Mouse (Mus musculus) lung, adult 2 months (tissue): Measurements from ENCODE around the gene Zbtb40. TPM values are rescaled to one million over a fixed set of nuclear protein-coding genes. Genes with fewer than 3 reads are reported as not detected.

ENCODE experiments used
- DNase-seq: peaks from one replicate; pipeline ENCODE4 v3.0.0; 2022
- H3K4me1 ChIP-seq: fragments of 200-500 bp; 2 replicates; pipeline ENCODE4 v1.6.1; 2011; ENCODE audit warnings: low read length; ENCODE audit not compliant: control insufficient read depth, insufficient read depth
- H3K4me3 ChIP-seq: fragments of 200-500 bp; replicated peaks from 2 replicates; pipeline ENCODE3; 2011; ENCODE audit warnings: low read depth, mild to moderate bottlenecking, control low read depth, low read length; ENCODE audit errors: extremely low read depth
- CTCF ChIP-seq: fragments of 200-500 bp; IDR thresholded peaks from 2 replicates; pipeline ENCODE4 v1.5.1; 2011; ENCODE audit warnings: mild to moderate bottlenecking, low read length, control low read depth; ENCODE audit not compliant: insufficient read depth
- POLR2A ChIP-seq: fragments of 200-500 bp; IDR thresholded peaks from 2 replicates; pipeline ENCODE4 v1.6.1; 2011; ENCODE audit warnings: low read depth, mild to moderate bottlenecking, control low read depth, low read length, borderline replicate concordance; ENCODE audit errors: extremely low read depth
- WGBS: fragments of 180-500 bp; shearing (Covaris S2); methylation state at CpG from one replicate; pipeline ENCODE4 v1.1.7; 2018; 5-methylcytosine and 5-hydroxymethylcytosine counted together
- polyA plus RNA-seq: library from polyadenylated mRNA; depleted of rRNA; stranded (reverse); fragments of >200 nt; gene quantifications from 2 replicates; pipeline ENCODE4 v1.2.3, GENCODE M21; 2012

The Zbtb40 gene
- polyA plus RNA-seq, 1 experiment = 10.2 TPM

DNA sequence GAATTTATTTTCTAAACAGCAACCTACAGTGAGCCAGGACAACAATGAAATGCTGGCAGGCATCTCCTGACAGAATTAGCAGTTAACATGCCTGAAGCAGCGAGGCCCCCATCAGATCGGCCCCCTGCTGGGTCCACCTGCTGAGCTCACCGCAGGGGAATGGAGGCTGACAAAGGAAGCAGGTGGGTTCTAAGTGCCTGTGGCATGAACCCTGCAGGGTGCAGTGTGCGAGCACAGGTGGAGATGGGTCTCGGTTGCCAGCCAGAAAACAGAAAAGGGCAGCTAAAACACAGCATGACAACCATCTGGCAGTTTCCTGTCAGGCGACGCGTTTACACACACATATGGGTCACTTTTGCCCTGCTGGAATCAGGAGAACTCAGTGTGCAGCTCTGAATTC is 32.7 kb downstream of the Zbtb40 start:
- TF ChIP-seq CTCF = no peak
- no peak for TF ChIP-seq POLR2A
- H3K4me1 ChIP-seq = no peaks in the 10 kb centered on the region
- no peak for DNase-seq
- H3K4me3 ChIP-seq = no peak overlapping the region
- 74% methylated on average over 8 of the region's 8 CpGs for WGBS

GRCm38 (mm10) chr4:137015476-137015856 is 33.1 kb downstream of the Zbtb40 start:
- TF ChIP-seq POLR2A (no peak), CTCF (no peak)
- 83% methylated on average over 6 of the region's 6 CpGs for WGBS

DNA sequence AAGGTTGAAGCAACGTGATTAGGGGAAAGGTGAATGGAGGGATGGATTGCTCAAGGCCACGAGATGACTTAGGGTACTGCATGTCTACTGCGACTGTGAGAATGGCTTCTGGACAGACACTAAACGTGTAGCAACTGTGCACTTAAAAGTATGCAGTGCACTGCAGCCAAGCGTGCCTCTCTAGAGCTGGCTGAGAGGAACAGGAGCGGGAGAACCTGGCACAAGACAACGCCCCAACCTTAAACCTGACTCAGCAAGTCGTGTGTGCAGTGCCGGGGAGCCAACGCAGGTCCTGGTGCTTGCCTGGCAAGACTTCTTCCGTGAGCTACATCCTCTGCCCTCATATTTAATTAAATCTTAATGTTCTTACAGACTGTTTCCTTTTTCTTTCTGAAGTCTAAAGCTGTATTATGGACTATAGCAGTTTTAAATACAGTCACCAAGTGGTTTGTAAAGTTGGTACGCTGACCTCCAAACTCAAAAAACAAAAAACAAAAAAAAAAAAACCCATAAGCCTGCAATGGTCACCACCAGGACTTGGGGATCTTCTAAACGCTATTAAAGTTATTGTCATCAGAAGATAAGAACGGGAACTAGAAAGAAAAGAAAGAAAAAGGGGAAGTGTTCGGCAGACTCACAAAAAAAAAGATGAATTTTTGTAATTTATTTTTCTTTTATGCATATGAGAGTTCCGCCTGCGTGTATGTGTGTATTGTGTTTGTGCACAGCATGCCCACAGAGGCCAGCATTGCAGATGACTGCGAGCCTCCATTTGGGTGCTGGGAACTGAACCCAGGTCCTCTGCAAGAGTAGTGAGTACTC is 33.7 kb downstream of the Zbtb40 start:
- TF ChIP-seq POLR2A (no peak), CTCF (no peak)
- DNase-seq = no peak
- Histone ChIP-seq H3K4me3 (no peak overlapping the region), H3K4me1 (no peaks in the 10 kb centered on the region)
- WGBS = 83% methylated on average over 18 of the region's 18 CpGs

More at GRCm38 (mm10) chr4:137015476-137015856, 33.1 kb downstream of the Zbtb40 start:
- Histone ChIP-seq H3K4me1 (no peaks in the 10 kb centered on the region), H3K4me3 (no peak overlapping the region)
- no peak for DNase-seq

GRCm38 (mm10) chr4:137014124-137014523 is 34.5 kb downstream of the Zbtb40 start:
- 93% methylated on average over 8 of the region's 8 CpGs for WGBS
- no peaks in the 10 kb centered on the region for H3K4me1 ChIP-seq
- H3K4me3 ChIP-seq = no peak overlapping the region
- no peak for DNase-seq
- no peak for TF ChIP-seq POLR2A
- no peak for TF ChIP-seq CTCF

DNA sequence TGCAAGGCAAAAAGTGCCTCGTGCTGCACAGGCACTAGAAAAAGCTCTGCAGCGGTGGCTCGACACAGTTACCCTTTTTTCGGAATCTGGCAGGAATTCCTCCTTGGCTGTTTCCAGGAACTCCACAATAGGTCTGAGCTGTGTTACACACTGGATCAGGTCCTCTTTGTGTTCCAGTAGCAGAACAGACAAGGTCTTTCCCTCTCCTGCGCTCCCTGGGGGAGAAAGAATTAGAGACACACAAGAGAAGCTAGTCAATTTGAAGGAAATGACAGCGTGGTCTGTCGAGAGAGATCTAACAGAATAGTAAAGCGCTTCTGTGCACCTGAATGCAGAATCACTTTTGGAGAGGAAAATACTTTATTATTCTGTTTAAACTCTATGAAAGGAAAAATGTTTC is 41.6 kb downstream of the Zbtb40 start:
- no peaks in the 10 kb centered on the region for H3K4me1 ChIP-seq
- H3K4me3 ChIP-seq = no peak overlapping the region
- no peak for DNase-seq
- TF ChIP-seq CTCF (no peak), POLR2A (no peak)
- WGBS = 87% methylated on average over 8 of the region's 8 CpGs

- no peak for DNase-seq
- TF ChIP-seq CTCF (no peak), POLR2A (no peak)
- H3K4me3 ChIP-seq = no peak overlapping the region
- H3K4me1 ChIP-seq = no peaks in the 10 kb centered on the region
- 46% methylated on average over 3 of the region's 3 CpGs for WGBS
Observed at GRCm38 (mm10) chr4:137001825-137002224, 46.8 kb downstream of the Zbtb40 start.

DNA sequence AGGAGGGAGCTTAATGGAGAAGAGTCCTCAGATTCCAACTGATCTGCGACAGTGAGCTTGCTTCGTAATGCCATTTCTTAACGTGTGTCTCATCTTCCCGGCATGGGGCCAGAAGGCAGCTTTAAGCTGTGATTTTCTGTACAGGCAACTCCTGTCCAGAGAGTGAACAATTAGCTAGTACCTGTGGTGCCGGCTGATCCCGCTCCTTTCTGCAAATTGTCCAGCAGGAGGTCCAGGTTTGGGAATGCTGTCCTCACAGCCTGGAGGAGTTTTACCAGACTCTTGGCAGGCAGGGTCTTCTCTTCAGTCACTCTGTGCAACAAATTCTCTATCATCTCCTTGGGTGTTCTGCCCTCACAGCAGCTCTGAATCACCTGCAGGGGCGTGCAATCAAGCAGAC is 47.6 kb downstream of the Zbtb40 start:
- H3K4me3 ChIP-seq = no peak overlapping the region
- DNase-seq = no peak
- TF ChIP-seq POLR2A = no peak
- TF ChIP-seq CTCF = no peak
- H3K4me1 ChIP-seq = no peaks in the 10 kb centered on the region
- 95% methylated on average over 7 of the region's 7 CpGs for WGBS

- WGBS = 79% methylated on average over 7 of the region's 7 CpGs
- Histone ChIP-seq H3K4me1 (no peaks in the 10 kb centered on the region), H3K4me3 (no peak overlapping the region)
- TF ChIP-seq POLR2A (no peak), CTCF (no peak)
- DNase-seq = no peak
Observed at GRCm38 (mm10) chr4:136998371-136998770, 50.2 kb downstream of the Zbtb40 start.

DNA sequence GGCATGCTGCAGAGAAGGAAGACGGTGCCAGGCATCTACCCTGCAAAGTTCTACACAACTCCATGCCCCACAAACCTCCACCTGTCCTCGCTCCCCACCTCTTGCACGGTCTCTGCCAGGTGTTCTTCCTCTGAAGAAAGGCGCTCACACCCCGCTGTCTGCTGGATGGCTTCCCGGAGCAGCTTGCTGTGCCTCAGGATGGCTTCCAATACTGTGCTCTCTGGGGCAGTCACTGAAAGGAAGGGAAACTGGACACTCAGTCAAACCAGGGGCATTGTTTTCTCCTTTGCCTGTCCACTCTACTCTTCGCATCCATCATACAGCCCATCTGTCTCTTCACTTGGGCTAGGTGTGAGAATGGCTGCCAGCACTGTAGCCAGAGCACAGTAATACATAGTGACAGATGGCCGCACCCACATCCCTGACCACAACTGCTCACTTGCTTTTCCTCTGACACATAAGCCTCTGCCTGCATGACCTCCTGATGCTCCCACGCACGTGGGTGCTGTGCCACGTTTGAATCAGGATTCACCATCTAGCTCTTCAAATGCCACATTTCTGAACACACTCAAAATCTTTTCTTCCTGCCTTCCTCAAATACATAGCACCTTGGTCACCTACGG is 50.8 kb downstream of the Zbtb40 start:
- 91% methylated on average over 12 of the region's 12 CpGs for WGBS
- TF ChIP-seq POLR2A (no peak), CTCF (no peak)
- Histone ChIP-seq H3K4me3 (no peak overlapping the region), H3K4me1 (no peaks in the 10 kb centered on the region)
- DNase-seq = no peak

DNA sequence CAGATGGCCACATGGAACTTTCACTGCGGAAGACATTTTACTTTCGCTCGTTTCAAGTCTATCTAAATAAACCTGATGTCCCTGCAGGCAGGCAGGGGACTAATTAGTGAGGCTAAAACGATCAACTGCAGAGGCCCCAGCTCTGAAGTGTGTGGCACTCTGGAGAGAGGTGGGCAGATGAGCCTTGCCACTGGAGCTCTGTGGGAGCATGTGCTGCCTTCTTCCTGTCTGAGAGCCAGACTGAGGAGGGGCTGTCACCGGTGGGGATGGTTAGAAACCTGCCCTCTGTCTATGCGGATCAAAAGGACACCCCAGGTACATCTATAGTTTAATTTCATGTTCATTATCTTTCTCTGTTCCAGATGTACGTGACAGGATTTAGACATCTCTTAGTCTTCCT is 51.7 kb downstream of the Zbtb40 start:
- H3K4me3 ChIP-seq = no peak overlapping the region
- TF ChIP-seq POLR2A = no peak
- TF ChIP-seq CTCF = no peak
- DNase-seq = no peak
- 80% methylated on average over 7 of the region's 7 CpGs for WGBS
- H3K4me1 ChIP-seq = no peaks in the 10 kb centered on the region

DNA sequence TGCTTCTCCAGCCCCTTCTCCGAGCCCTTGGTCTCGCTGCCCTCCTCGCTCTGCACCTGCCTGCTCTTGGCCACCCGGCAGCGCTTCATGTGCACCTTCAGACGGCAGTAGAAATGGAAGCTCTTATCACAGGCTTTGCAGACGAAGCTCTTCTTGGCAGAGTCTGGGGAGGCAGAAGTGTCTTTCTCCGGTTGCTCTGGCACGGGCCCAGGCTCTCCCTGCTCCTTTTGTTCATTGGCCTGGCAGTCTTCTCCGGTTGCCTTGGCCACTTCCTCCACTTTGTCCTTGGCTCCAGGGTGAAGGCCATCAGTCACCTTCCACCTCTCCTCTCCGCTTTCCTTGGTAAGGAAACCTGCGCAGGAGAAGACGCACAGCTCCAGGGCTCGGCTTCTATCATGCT is 53.2 kb downstream of the Zbtb40 start:
- DNase-seq = no peak
- H3K4me3 ChIP-seq = no peak overlapping the region
- H3K4me1 ChIP-seq = no peaks in the 10 kb centered on the region
- no peak for TF ChIP-seq POLR2A
- TF ChIP-seq CTCF = no peak
- WGBS = 75% methylated on average over 14 of the region's 14 CpGs
